Mouse (Mus musculus) lung, postnatal 0 days (tissue): ENCODE measurements around the gene Pmm1.

ENCODE experiments used
- CTCF ChIP-seq: IDR thresholded peaks from 2 replicates; pipeline ENCODE4 v1.5.1; 2016; ENCODE audit warnings: antibody characterized with exemption, mild to moderate bottlenecking
- EP300 ChIP-seq: IDR thresholded peaks from 2 replicates; pipeline ENCODE4 v1.6.1; 2016; ENCODE audit warnings: antibody characterized with exemption, mild to moderate bottlenecking, control low read depth

DNA sequence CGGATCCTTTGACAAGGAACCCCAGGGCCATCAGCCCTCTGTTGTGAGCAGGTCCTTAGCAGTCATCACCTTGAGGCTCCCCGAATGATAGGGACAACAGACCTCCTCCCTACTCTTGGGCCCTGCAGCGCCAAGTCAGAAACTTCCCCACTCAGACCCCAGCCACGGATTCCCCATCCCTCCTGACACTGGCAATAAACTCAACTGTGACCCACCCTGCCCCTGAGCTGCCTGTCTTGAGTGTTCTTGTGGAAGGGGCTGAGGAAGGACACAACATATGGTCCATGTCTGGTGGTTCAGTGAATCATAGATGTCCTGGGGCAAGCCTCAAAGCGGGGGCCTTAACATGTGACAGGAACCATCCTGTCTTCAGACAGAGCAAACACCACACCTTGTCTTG lies 10.0 kb downstream of the Pmm1 start:
- no peak for TF ChIP-seq CTCF
- no peak for TF ChIP-seq EP300
